Mouse (Mus musculus): ENCODE results near the gene Zfp648.

Zfp648 gene

GRCm38 (mm10) chr1:154220566-154220965 lies 19.6 kb downstream of the Zfp648 start:
- DNase-seq, result no peak

GRCm38 (mm10) chr1:154223807-154224207 lies 22.8 kb downstream of the Zfp648 start:
- DNase-seq, result no peak

GRCm38 (mm10) chr1:154232594-154232993 lies 31.6 kb downstream of the Zfp648 start:
- DNase-seq, result no peak

- DNase-seq, result no peak
Measured at GRCm38 (mm10) chr1:154233033-154233432, 32.0 kb downstream of the Zfp648 start.

- DNase-seq, result no peak
Measured at GRCm38 (mm10) chr1:154234814-154235213, 33.8 kb downstream of the Zfp648 start.

- no peak for DNase-seq
Measured at GRCm38 (mm10) chr1:154238876-154239275, 37.9 kb downstream of the Zfp648 start.

GRCm38 (mm10) chr1:154251186-154251585 lies 50.2 kb downstream of the Zfp648 start:
- DNase-seq, result no peak

- no peak for DNase-seq
Measured at GRCm38 (mm10) chr1:154252739-154253138, 51.8 kb downstream of the Zfp648 start.
